Mouse (Mus musculus): ENCODE measurements at regions not wholly inside any gene's neighbourhood (a gene's known extent, or its start where the extent isn't known, plus 50 kb on each side); places are given as distances from the start of the nearest gene placed in this dataset.

- Histone ChIP-seq H3K27ac (ENCODE audit: low read length) (no peak overlapping the region), H3K4me1 (replicated peaks; ENCODE audit: control insufficient read depth, insufficient read depth, low read length) (0 out of 2 replicates have a peak, but pooled peaks cover 3% of the 10 kb centered on the region), H3K4me3 (replicated peaks; ENCODE audit: low read length) (no peak overlapping the region), H3K9ac (replicated peaks; ENCODE audit: low read depth, low read length) (no peak overlapping the region), H3K27me3 (replicated peaks; ENCODE audit: control insufficient read depth, insufficient read depth, low read length) (no peaks in the 10 kb centered on the region), H3K36me3 (ENCODE audit: control insufficient read depth, insufficient read depth) (no peaks in the 10 kb centered on the region), H3K4me2 (ENCODE audit: low read length) (no peak overlapping the region), H3K9me3 (ENCODE audit: control insufficient read depth, low read length) (no peaks in the 10 kb centered on the region)
- WGBS = 65% methylated on average over 3 of the region's 3 CpGs
- ATAC-seq = no peak
Observed at GRCm38 (mm10) chr10:106113083-106113482, 271.9 kb upstream of the Mettl25 start.

GRCm38 (mm10) chr10:106114743-106115486 lies 273.7 kb upstream of the Mettl25 start:
- Histone ChIP-seq H3K4me3 (replicated peaks; ENCODE audit: low read length) (no peak overlapping the region), H3K4me2 (ENCODE audit: low read length) (no peak overlapping the region), H3K27ac (ENCODE audit: low read length) (no peak overlapping the region), H3K36me3 (ENCODE audit: control insufficient read depth, insufficient read depth) (no peaks in the 10 kb centered on the region), H3K4me1 (replicated peaks; ENCODE audit: control insufficient read depth, insufficient read depth, low read length) (0 out of 2 replicates have a peak, but pooled peaks cover 3% of the 10 kb centered on the region), H3K9me3 (ENCODE audit: control insufficient read depth, low read length) (no peaks in the 10 kb centered on the region), H3K9ac (replicated peaks; ENCODE audit: low read depth, low read length) (no peak overlapping the region), H3K27me3 (replicated peaks; ENCODE audit: control insufficient read depth, insufficient read depth, low read length) (no peaks in the 10 kb centered on the region)
- 41% methylated on average over 6 of the region's 6 CpGs for WGBS
- ATAC-seq = 0 out of 2 replicates have a peak, but pooled peaks have one; percentile 47

GRCm38 (mm10) chr10:106121826-106122225 lies 280.6 kb upstream of the Mettl25 start:
- ATAC-seq = no peak
- Histone ChIP-seq H3K27ac (ENCODE audit: low read length) (no peak overlapping the region), H3K36me3 (ENCODE audit: control insufficient read depth, insufficient read depth) (no peaks in the 10 kb centered on the region), H3K4me2 (ENCODE audit: low read length) (no peak overlapping the region), H3K4me3 (replicated peaks; ENCODE audit: low read length) (no peak overlapping the region), H3K9me3 (ENCODE audit: control insufficient read depth, low read length) (no peaks in the 10 kb centered on the region), H3K27me3 (replicated peaks; ENCODE audit: control insufficient read depth, insufficient read depth, low read length) (no peaks in the 10 kb centered on the region), H3K4me1 (replicated peaks; ENCODE audit: control insufficient read depth, insufficient read depth, low read length) (peaks cover 3% of the 10 kb centered on the region; the same call in 1 of the 2 replicates), H3K9ac (replicated peaks; ENCODE audit: low read depth, low read length) (no peak overlapping the region)
- WGBS = 46% methylated on average over 2 of the region's 2 CpGs

GRCm38 (mm10) chr10:106122952-106123351 lies 281.8 kb upstream of the Mettl25 start:
- 57% methylated on average over 8 of the region's 8 CpGs for WGBS
- Histone ChIP-seq H3K9ac (replicated peaks; ENCODE audit: low read depth, low read length) (no peak overlapping the region), H3K4me3 (replicated peaks; ENCODE audit: low read length) (no peak overlapping the region), H3K36me3 (ENCODE audit: control insufficient read depth, insufficient read depth) (no peaks in the 10 kb centered on the region), H3K9me3 (ENCODE audit: control insufficient read depth, low read length) (no peaks in the 10 kb centered on the region), H3K27ac (ENCODE audit: low read length) (peak overlapping the region; percentile 1; the same call in 1 of the 2 replicates), H3K4me1 (replicated peaks; ENCODE audit: control insufficient read depth, insufficient read depth, low read length) (peaks cover 3% of the 10 kb centered on the region; the same call in 1 of the 2 replicates), H3K4me2 (ENCODE audit: low read length) (no peak overlapping the region), H3K27me3 (replicated peaks; ENCODE audit: control insufficient read depth, insufficient read depth, low read length) (no peaks in the 10 kb centered on the region)
- ATAC-seq = peak; percentile 88

GRCm38 (mm10) chr10:106172131-106172530 lies 298.0 kb upstream of the Ppfia2 start:
- Histone ChIP-seq H3K9me3 (ENCODE audit: control insufficient read depth, low read length) (no peaks in the 10 kb centered on the region), H3K36me3 (ENCODE audit: control insufficient read depth, insufficient read depth) (no peaks in the 10 kb centered on the region), H3K4me3 (replicated peaks; ENCODE audit: low read length) (no peak overlapping the region), H3K27ac (ENCODE audit: low read length) (no peak overlapping the region), H3K27me3 (replicated peaks; ENCODE audit: control insufficient read depth, insufficient read depth, low read length) (no peaks in the 10 kb centered on the region), H3K4me2 (ENCODE audit: low read length) (no peak overlapping the region), H3K4me1 (replicated peaks; ENCODE audit: control insufficient read depth, insufficient read depth, low read length) (no peaks in the 10 kb centered on the region), H3K9ac (replicated peaks; ENCODE audit: low read depth, low read length) (no peak overlapping the region)
- 68% methylated on average over 3 of the region's 3 CpGs for WGBS
- ATAC-seq = no peak

GRCm38 (mm10) chr10:106174433-106174832 lies 295.7 kb upstream of the Ppfia2 start:
- no peaks in the 10 kb centered on the region for H3K27me3 ChIP-seq (replicated peaks; ENCODE audit: control insufficient read depth, insufficient read depth, low read length)
- H3K4me1 ChIP-seq (replicated peaks; ENCODE audit: control insufficient read depth, insufficient read depth, low read length) = no peaks in the 10 kb centered on the region
- no peak overlapping the region for H3K4me2 ChIP-seq (ENCODE audit: low read length)
- ATAC-seq = no peak
- 36% methylated on average over 1 of the region's 1 CpGs for WGBS
- no peak overlapping the region for H3K4me3 ChIP-seq (replicated peaks; ENCODE audit: low read length)
- H3K36me3 ChIP-seq (ENCODE audit: control insufficient read depth, insufficient read depth) = no peaks in the 10 kb centered on the region
- H3K27ac ChIP-seq (ENCODE audit: low read length) = no peak overlapping the region
- no peak overlapping the region for H3K9ac ChIP-seq (replicated peaks; ENCODE audit: low read depth, low read length)
- no peaks in the 10 kb centered on the region for H3K9me3 ChIP-seq (ENCODE audit: control insufficient read depth, low read length)

- no peak for ATAC-seq
- H3K4me3 ChIP-seq (replicated peaks; ENCODE audit: low read length) = no peak overlapping the region
- H3K36me3 ChIP-seq (ENCODE audit: control insufficient read depth, insufficient read depth) = no peaks in the 10 kb centered on the region
- H3K9me3 ChIP-seq (ENCODE audit: control insufficient read depth, low read length) = no peaks in the 10 kb centered on the region
- no peaks in the 10 kb centered on the region for H3K4me1 ChIP-seq (replicated peaks; ENCODE audit: control insufficient read depth, insufficient read depth, low read length)
- no peaks in the 10 kb centered on the region for H3K27me3 ChIP-seq (replicated peaks; ENCODE audit: control insufficient read depth, insufficient read depth, low read length)
- H3K9ac ChIP-seq (replicated peaks; ENCODE audit: low read depth, low read length) = no peak overlapping the region
- H3K27ac ChIP-seq (ENCODE audit: low read length) = no peak overlapping the region
- 90% methylated on average over 3 of the region's 3 CpGs for WGBS
- H3K4me2 ChIP-seq (ENCODE audit: low read length) = no peak overlapping the region
Observed at GRCm38 (mm10) chr10:106179651-106180050, 290.5 kb upstream of the Ppfia2 start.

- H3K36me3 ChIP-seq (ENCODE audit: control insufficient read depth, insufficient read depth) = no peaks in the 10 kb centered on the region
- no peaks in the 10 kb centered on the region for H3K27me3 ChIP-seq (replicated peaks; ENCODE audit: control insufficient read depth, insufficient read depth, low read length)
- H3K4me1 ChIP-seq (replicated peaks; ENCODE audit: control insufficient read depth, insufficient read depth, low read length) = no peaks in the 10 kb centered on the region
- WGBS = 50% methylated on average over 2 of the region's 2 CpGs
- no peak overlapping the region for H3K4me2 ChIP-seq (ENCODE audit: low read length)
- no peak overlapping the region for H3K4me3 ChIP-seq (replicated peaks; ENCODE audit: low read length)
- no peak overlapping the region for H3K9ac ChIP-seq (replicated peaks; ENCODE audit: low read depth, low read length)
- no peaks in the 10 kb centered on the region for H3K9me3 ChIP-seq (ENCODE audit: control insufficient read depth, low read length)
- no peak for ATAC-seq
- H3K27ac ChIP-seq (ENCODE audit: low read length) = no peak overlapping the region
Observed at GRCm38 (mm10) chr10:106202566-106202965, 267.6 kb upstream of the Ppfia2 start.

- Histone ChIP-seq H3K27me3 (replicated peaks; ENCODE audit: control insufficient read depth, insufficient read depth, low read length) (no peaks in the 10 kb centered on the region), H3K27ac (ENCODE audit: low read length) (no peak overlapping the region), H3K9ac (replicated peaks; ENCODE audit: low read depth, low read length) (no peak overlapping the region), H3K4me2 (ENCODE audit: low read length) (no peak overlapping the region), H3K4me1 (replicated peaks; ENCODE audit: control insufficient read depth, insufficient read depth, low read length) (no peaks in the 10 kb centered on the region), H3K4me3 (replicated peaks; ENCODE audit: low read length) (no peak overlapping the region), H3K36me3 (ENCODE audit: control insufficient read depth, insufficient read depth) (no peaks in the 10 kb centered on the region), H3K9me3 (ENCODE audit: control insufficient read depth, low read length) (no peaks in the 10 kb centered on the region)
- ATAC-seq = no peak
- WGBS = 66% methylated on average over 3 of the region's 3 CpGs
Observed at GRCm38 (mm10) chr10:106224251-106224650, 245.9 kb upstream of the Ppfia2 start.
